Mouse (Mus musculus): Measurements from ENCODE around the gene Cenpe.
"Not testable (repeated sequence)": the region's sequence is repeated elsewhere in the genome, so short reads cannot be mapped to it uniquely, and the experiment has no call there.

Cenpe gene

GRCm38 (mm10) chr3:135211805-135212657 lies at the start of gene Cenpe:
Gene Cenpe, plus strand, starts transcription at chr3:135212537.
- peak; percentile 89 for DNase-seq (ENCODE audit: low read depth, low spot score)

GRCm38 (mm10) chr3:135171898-135172446 lies 40.4 kb upstream of the Cenpe start:
- no peak for DNase-seq (ENCODE audit: low read depth, low spot score)

- no peak for DNase-seq (ENCODE audit: low read depth, low spot score)
These were observed 20.5 kb upstream of the Cenpe start for GRCm38 (mm10) chr3:135191861-135192260.

GRCm38 (mm10) chr3:135198051-135198450 lies 14.3 kb upstream of the Cenpe start:
- not testable (repeated sequence) for DNase-seq (ENCODE audit: low read depth, low spot score)

- no peak for DNase-seq (ENCODE audit: low read depth, low spot score)
These were observed 11.7 kb upstream of the Cenpe start for GRCm38 (mm10) chr3:135200409-135201303.

GRCm38 (mm10) chr3:135206621-135207020 lies 5.7 kb upstream of the Cenpe start:
- DNase-seq (ENCODE audit: low read depth, low spot score), result no peak

GRCm38 (mm10) chr3:135212658-135213350 lies 467 bp downstream of the Cenpe start:
- no peak for DNase-seq (ENCODE audit: low read depth, low spot score)

- no peak for DNase-seq (ENCODE audit: low read depth, low spot score)
These were observed 19.7 kb downstream of the Cenpe start for GRCm38 (mm10) chr3:135232058-135232457.

- DNase-seq (ENCODE audit: low read depth, low spot score), result no peak
These were observed 20.1 kb downstream of the Cenpe start for GRCm38 (mm10) chr3:135232462-135232861.

GRCm38 (mm10) chr3:135245733-135246132 lies 33.4 kb downstream of the Cenpe start:
- DNase-seq (ENCODE audit: low read depth, low spot score), result no peak

GRCm38 (mm10) chr3:135246828-135247227 lies 34.5 kb downstream of the Cenpe start:
- DNase-seq (ENCODE audit: low read depth, low spot score), result no peak

- no peak for DNase-seq (ENCODE audit: low read depth, low spot score)
These were observed 36.8 kb downstream of the Cenpe start for GRCm38 (mm10) chr3:135249104-135249503.

GRCm38 (mm10) chr3:135251825-135252224 lies 39.5 kb downstream of the Cenpe start:
- DNase-seq (ENCODE audit: low read depth, low spot score), result no peak

- no peak for DNase-seq (ENCODE audit: low read depth, low spot score)
These were observed 42.4 kb downstream of the Cenpe start for GRCm38 (mm10) chr3:135254784-135255183.

GRCm38 (mm10) chr3:135258919-135259318 lies 46.6 kb downstream of the Cenpe start:
- DNase-seq (ENCODE audit: low read depth, low spot score), result no peak

GRCm38 (mm10) chr3:135260233-135260632 lies 47.9 kb downstream of the Cenpe start:
- no peak for DNase-seq (ENCODE audit: low read depth, low spot score)

GRCm38 (mm10) chr3:135268616-135269015 lies 56.3 kb downstream of the Cenpe start:
- DNase-seq (ENCODE audit: low read depth, low spot score), result no peak

GRCm38 (mm10) chr3:135269391-135269990 lies 57.2 kb downstream of the Cenpe start:
- DNase-seq (ENCODE audit: low read depth, low spot score), result no peak

- no peak for DNase-seq (ENCODE audit: low read depth, low spot score)
These were observed 60.3 kb downstream of the Cenpe start for GRCm38 (mm10) chr3:135272627-135273026.

GRCm38 (mm10) chr3:135273047-135273446 lies 60.7 kb downstream of the Cenpe start:
- no peak for DNase-seq (ENCODE audit: low read depth, low spot score)

- DNase-seq (ENCODE audit: low read depth, low spot score), result no peak
These were observed 67.8 kb downstream of the Cenpe start for GRCm38 (mm10) chr3:135280160-135280559.

All from retina, adult 2 months (tissue).